Mouse (Mus musculus) CH12.LX (cell line): ENCODE results near the gene Ints3. TPM values are rescaled to one million over a fixed set of nuclear protein-coding genes. Genes with fewer than 3 reads are reported as not detected.
A peak's percentile ranks its signal among the peaks of the same experiment; 100 is the strongest.

ENCODE experiments used
- DNase-seq: peaks from one replicate; pipeline ENCODE4 v3.0.0-alpha.2; 2013; ENCODE audit errors: extremely low read depth
- H3K27ac ChIP-seq: 2 replicates; pipeline ENCODE4 v1.5.1; 2012; ENCODE audit warnings: low read depth, mild to moderate bottlenecking, control low read depth, moderate library complexity; ENCODE audit not compliant: insufficient read depth
- H3K27me3 ChIP-seq: replicated peaks from 2 replicates; pipeline ENCODE3; 2012; ENCODE audit warnings: inconsistent platforms
- H3K36me3 ChIP-seq, 2 experiments: replicated peaks in 1 of 2; 2 replicates each; pipeline versions ENCODE3 to v1.6.1; 2012; ENCODE audit warnings: inconsistent platforms in 1 of 2, low read length in 1 of 2, mild to moderate bottlenecking in 1 of 2, mixed read lengths in 1 of 2, moderate library complexity in 1 of 2; ENCODE audit not compliant: control insufficient read depth in 1 of 2, insufficient read depth in 1 of 2
- H3K4me1 ChIP-seq, 2 experiments: 2 replicates each; pipeline ENCODE4 v1.6.1; 2012; ENCODE audit warnings: inconsistent platforms in 1 of 2, moderate library complexity in 1 of 2; ENCODE audit not compliant: insufficient read depth in 2 of 2, control insufficient read depth in 1 of 2
- H3K4me2 ChIP-seq: 2 replicates; pipeline ENCODE4 v1.6.1; 2012; ENCODE audit warnings: low read depth, mild to moderate bottlenecking, control low read depth; ENCODE audit not compliant: poor library complexity, insufficient read depth, severe bottlenecking
- H3K4me3 ChIP-seq, 3 experiments: fragments of 150-350 bp in 1 of 3; sonication (generic) in 1 of 3; replicated peaks in 1 of 3; 2 replicates each; pipeline versions ENCODE3 to v1.5.1; 2011 to 2012; ENCODE audit warnings: low read depth in 2 of 3, low read length in 2 of 3, mild to moderate bottlenecking in 2 of 3, moderate library complexity in 2 of 3, control low read depth in 1 of 3, improper control_type of control experiment in 1 of 3, inconsistent platforms in 1 of 3, mixed read lengths in 1 of 3; ENCODE audit not compliant: poor library complexity in 1 of 3
- H3K79me2 ChIP-seq: replicated peaks from 2 replicates; pipeline ENCODE4 v1.6.1; 2012; ENCODE audit warnings: mild to moderate bottlenecking, moderate library complexity; ENCODE audit not compliant: control insufficient read depth, poor library complexity, insufficient read depth, severe bottlenecking; ENCODE audit errors: extremely low read depth
- H3K9ac ChIP-seq: 2 replicates; pipeline ENCODE4 v1.6.1; 2012; ENCODE audit warnings: low read depth, mild to moderate bottlenecking, control low read depth, moderate library complexity; ENCODE audit not compliant: insufficient read depth
- H3K9me3 ChIP-seq: replicated peaks from 2 replicates; pipeline ENCODE3; 2012; ENCODE audit warnings: low read length, inconsistent platforms, mixed read lengths
- CHD2 ChIP-seq: IDR thresholded peaks from 2 replicates; pipeline ENCODE4 v1.6.1; 2011; ENCODE audit warnings: low read length, improper control_type of control experiment
- CTCF ChIP-seq, 2 experiments: IDR thresholded peaks in 1 of 2; conservative IDR thresholded peaks in 1 of 2; 2 replicates each; pipeline ENCODE4 v1.5.1; 2011 to 2012; ENCODE audit warnings: low read depth in 2 of 2, low read length in 2 of 2, improper control_type of control experiment in 1 of 2, inconsistent platforms in 1 of 2, mild to moderate bottlenecking in 1 of 2, moderate library complexity in 1 of 2
- E2F4 ChIP-seq: IDR thresholded peaks from 2 replicates; pipeline ENCODE4 v1.6.1; 2011; ENCODE audit warnings: low read depth, low read length, improper control_type of control experiment; ENCODE audit not compliant: insufficient replicate concordance
- EP300 ChIP-seq: IDR thresholded peaks from 2 replicates; pipeline ENCODE4 v1.6.1; 2011; ENCODE audit warnings: low read length, improper control_type of control experiment
- ETS1 ChIP-seq: conservative IDR thresholded peaks from 2 replicates; pipeline ENCODE4 v1.6.1; 2012; ENCODE audit warnings: low read depth, mild to moderate bottlenecking, inconsistent platforms, low read length, improper control_type of control experiment, moderate library complexity
- HCFC1 ChIP-seq: IDR thresholded peaks from 2 replicates; pipeline ENCODE4 v1.6.1; 2012; ENCODE audit warnings: low read depth, mild to moderate bottlenecking, inconsistent platforms, low read length, improper control_type of control experiment
- JUND ChIP-seq: conservative IDR thresholded peaks from 2 replicates; pipeline ENCODE4 v1.6.1; 2011; ENCODE audit warnings: low read depth, low read length, improper control_type of control experiment
- MAFK ChIP-seq: IDR thresholded peaks from 2 replicates; pipeline ENCODE4 v1.6.1; 2011; ENCODE audit warnings: low read length, improper control_type of control experiment; ENCODE audit not compliant: insufficient replicate concordance
- MEF2A ChIP-seq: IDR thresholded peaks from 2 replicates; pipeline ENCODE4 v1.6.1; 2014; ENCODE audit warnings: low read depth, mild to moderate bottlenecking, inconsistent platforms, low read length, improper control_type of control experiment, borderline replicate concordance
- MXI1 ChIP-seq: IDR thresholded peaks from 2 replicates; pipeline ENCODE4 v1.6.1; 2011; ENCODE audit warnings: mild to moderate bottlenecking, low read depth, low read length, improper control_type of control experiment
- NELFE ChIP-seq: IDR thresholded peaks from 2 replicates; pipeline ENCODE4 v1.6.1; 2011; ENCODE audit warnings: low read depth, low read length, improper control_type of control experiment
- PAX5 ChIP-seq: IDR thresholded peaks from 2 replicates; pipeline ENCODE4 v1.6.1; 2012; ENCODE audit warnings: low read length, inconsistent platforms, mixed read lengths
- POLR2A ChIP-seq: IDR thresholded peaks from 2 replicates; pipeline ENCODE4 v1.6.1; 2011; ENCODE audit warnings: low read depth, mild to moderate bottlenecking, improper control_type of control experiment, low read length
- POLR2AphosphoS2 ChIP-seq: IDR thresholded peaks from 2 replicates; pipeline ENCODE4 v1.6.1; 2011; ENCODE audit warnings: low read depth, low read length, improper control_type of control experiment
- SMC3 ChIP-seq: IDR thresholded peaks from 2 replicates; pipeline ENCODE4 v1.6.1; 2011; ENCODE audit warnings: low read depth, low read length, improper control_type of control experiment
- TBP ChIP-seq: conservative IDR thresholded peaks from 2 replicates; pipeline ENCODE4 v1.6.1; 2011; ENCODE audit warnings: low read depth, low read length, improper control_type of control experiment
- TCF12 ChIP-seq: IDR thresholded peaks from 2 replicates; pipeline ENCODE4 v1.6.1; 2014; ENCODE audit warnings: low read depth, mild to moderate bottlenecking, inconsistent platforms, low read length, improper control_type of control experiment
- UBTF ChIP-seq: IDR thresholded peaks from 2 replicates; pipeline ENCODE4 v1.6.1; 2012; ENCODE audit warnings: low read depth, mild to moderate bottlenecking, inconsistent platforms, low read length, improper control_type of control experiment, moderate library complexity
- USF1 ChIP-seq: IDR thresholded peaks from 2 replicates; pipeline ENCODE4 v1.6.1; 2014; ENCODE audit warnings: low read depth, mild to moderate bottlenecking, inconsistent platforms, low read length, improper control_type of control experiment
- ZKSCAN1 ChIP-seq: IDR thresholded peaks from 2 replicates; pipeline ENCODE4 v1.6.1; 2012; ENCODE audit warnings: low read depth, inconsistent platforms, low read length, improper control_type of control experiment, borderline replicate concordance
- dilution Hi-C: fragments of 300-500 bp; cut with MboI; formaldehyde crosslinking; loops from 2 replicates; pipeline ENCODE4 v1.14.3; 2020; ENCODE audit warnings: low sequenced_read_pairs; ENCODE audit not compliant: extremely low pct_unique_long_range_greater_than_20kb, extremely low pct_ligation_motif_present
- in situ Hi-C: fragments of 300-500 bp; cut with MboI; formaldehyde crosslinking; loops from 3 replicates; pipeline ENCODE4 v1.14.3; 2019; ENCODE audit warnings: low sequenced_read_pairs, low pct_ligation_motif_present, low pct_unique_long_range_greater_than_20kb, mixed read lengths
- polyA plus RNA-seq: library from polyadenylated mRNA; unstranded; fragments of >175 nt; gene quantifications from 2 replicates; pipeline ENCODE4 v1.2.1, GENCODE M21; 2012; ENCODE audit warnings: low read depth; ENCODE audit not compliant: insufficient read length
- total RNA-seq, 2 experiments: library from RNA; depleted of rRNA; stranded (reverse); fragments of 300-350 nt in 1 of 2; fragments of >200 nt in 1 of 2; gene quantifications; 2 replicates each; pipeline ENCODE4 v1.2.3; 2012 to 2014

Ints3 gene
- total and polyA plus RNA-seq, 3 experiments, result 20.5 to 45.9 (median 30.7) TPM

GRCm38 (mm10) chr3:90381727-90382126 is 51.7 kb downstream of the Ints3 start:
- peaks cover 13 to 21% of the 10 kb centered on the region in 2 experiments for H3K36me3 ChIP-seq
- H3K9me3 ChIP-seq, result peaks cover 3% of the 10 kb centered on the region
- no peaks in the 10 kb centered on the region for H3K27me3 ChIP-seq
- no peak overlapping the region for H3K4me2 ChIP-seq
- no peaks in the 10 kb centered on the region for H3K79me2 ChIP-seq
- no peak overlapping the region for H3K27ac ChIP-seq
- in situ Hi-C loops, result no loop called here
- dilution Hi-C loops, result no loop called here
- H3K4me3 ChIP-seq, result no peak overlapping the region
- H3K4me1 ChIP-seq, result peaks cover 7 to 40% of the 10 kb centered on the region in 2 experiments
- H3K9ac ChIP-seq, result no peak overlapping the region
- no peak for DNase-seq
- TF ChIP-seq MAFK, result no peak
- no peak for TF ChIP-seq TCF12
- TF ChIP-seq NELFE, result no peak
- TF ChIP-seq POLR2AphosphoS2, result no peak
- TF ChIP-seq ETS1, result no peak
- TF ChIP-seq PAX5, result no peak
- no peak for TF ChIP-seq ZKSCAN1
- no peak for TF ChIP-seq UBTF
- no peak for TF ChIP-seq E2F4
- no peak for TF ChIP-seq TBP
- no peak for TF ChIP-seq CHD2
- TF ChIP-seq MXI1, result no peak
- TF ChIP-seq USF1, result no peak
- TF ChIP-seq HCFC1, result no peak
- no peak for TF ChIP-seq CTCF (conservative IDR thresholded peaks at IDR 0.05 in 1 of 2, IDR thresholded peaks at IDR 0.05 in 1 of 2; ENCODE audit: low read depth in 2 of 2, low read length in 2 of 2)
- TF ChIP-seq, all 38 proteins: peak for 0

GRCm38 (mm10) chr3:90378496-90378895 is 54.9 kb downstream of the Ints3 start:
- no peak overlapping the region for H3K9ac ChIP-seq
- TF ChIP-seq POLR2A, result no peak
- no peak for TF ChIP-seq SMC3
- TF ChIP-seq JUND, result no peak
- no peak for TF ChIP-seq MEF2A
- no peak for TF ChIP-seq ETS1
- no peak for TF ChIP-seq MAFK
- no peak for TF ChIP-seq E2F4
- no peak for TF ChIP-seq EP300
- H3K9me3 ChIP-seq, result peaks cover 3% of the 10 kb centered on the region
- H3K27me3 ChIP-seq, result no peaks in the 10 kb centered on the region
- H3K4me3 ChIP-seq, result no peak overlapping the region
- no peak overlapping the region for H3K4me2 ChIP-seq
- DNase-seq, result peak; percentile 26
- H3K27ac ChIP-seq, result no peak overlapping the region
- H3K4me1 ChIP-seq, result peaks cover 4 to 27% of the 10 kb centered on the region in 2 experiments
- H3K79me2 ChIP-seq, result no peaks in the 10 kb centered on the region
- H3K36me3 ChIP-seq, result no peaks in the 10 kb centered on the region
- dilution Hi-C loops (no loop called here), in situ Hi-C loops (loop anchor here (10.0 kb wide), 1 partner anchor 84 kb away; the partner anchor contains the start of gene Gatad2b)
